Mouse (Mus musculus): ENCODE results near the gene Clstn1. TPM values are rescaled to one million over a fixed set of nuclear protein-coding genes. Genes with fewer than 3 reads are reported as not detected.
A peak's percentile ranks its signal among the peaks of the same experiment; 100 is the strongest.

Gene Clstn1
- polyA plus RNA-seq, 1 experiment from 2014 or later: 138 TPM

GRCm38 (mm10) chr4:149569781-149570497 lies 16.3 kb upstream of the Clstn1 start:
- peaks cover 20% of the 10 kb centered on the region for H3K4me1 ChIP-seq
- no peaks in the 10 kb centered on the region for H3K9me3 ChIP-seq
- no peaks in the 10 kb centered on the region; the same call in 1 of the 2 replicates for H3K27me3 ChIP-seq (replicated peaks)
- no peak overlapping the region for H3K4me2 ChIP-seq (replicated peaks)
- no peaks in the 10 kb centered on the region for H3K36me3 ChIP-seq
- H3K9ac ChIP-seq: no peak overlapping the region
- H3K4me3 ChIP-seq: no peak overlapping the region
- H3K27ac ChIP-seq: no peak overlapping the region
- 80% methylated on average over 6 of the region's 6 CpGs for WGBS
- no peak for ATAC-seq (ENCODE audit: low FRiP score, low read depth)

- Histone ChIP-seq H3K4me2 (replicated peaks) (no peak overlapping the region), H3K27me3 (replicated peaks) (no peaks in the 10 kb centered on the region; the same call in 1 of the 2 replicates), H3K9ac (no peak overlapping the region), H3K36me3 (no peaks in the 10 kb centered on the region), H3K27ac (no peak overlapping the region), H3K4me3 (no peak overlapping the region), H3K4me1 (peaks cover 15% of the 10 kb centered on the region), H3K9me3 (no peaks in the 10 kb centered on the region)
- ATAC-seq (ENCODE audit: low FRiP score, low read depth): no peak
- WGBS: 87% methylated on average over 4 of the region's 4 CpGs
These were observed 15.8 kb upstream of the Clstn1 start for GRCm38 (mm10) chr4:149570498-149570863.

- Histone ChIP-seq H3K27me3 (replicated peaks) (no peaks in the 10 kb centered on the region; the same call in 1 of the 2 replicates), H3K9me3 (no peaks in the 10 kb centered on the region), H3K9ac (no peak overlapping the region), H3K27ac (no peak overlapping the region), H3K4me3 (no peak overlapping the region), H3K36me3 (no peaks in the 10 kb centered on the region), H3K4me1 (peaks cover 11% of the 10 kb centered on the region), H3K4me2 (replicated peaks) (no peak overlapping the region)
- no peak for ATAC-seq (ENCODE audit: low FRiP score, low read depth)
- WGBS: 79% methylated on average over 5 of the region's 5 CpGs
These were observed 15.1 kb upstream of the Clstn1 start for GRCm38 (mm10) chr4:149571209-149571608.

GRCm38 (mm10) chr4:149571651-149572149 lies 14.6 kb upstream of the Clstn1 start:
- Histone ChIP-seq H3K27ac (no peak overlapping the region), H3K36me3 (no peaks in the 10 kb centered on the region), H3K4me1 (peaks cover 16% of the 10 kb centered on the region), H3K9me3 (no peaks in the 10 kb centered on the region), H3K9ac (no peak overlapping the region), H3K27me3 (replicated peaks) (no peaks in the 10 kb centered on the region; the same call in 1 of the 2 replicates), H3K4me2 (replicated peaks) (no peak overlapping the region), H3K4me3 (no peak overlapping the region)
- no peak for ATAC-seq (ENCODE audit: low FRiP score, low read depth)
- 69% methylated on average over 8 of the region's 8 CpGs for WGBS

- no peak overlapping the region for H3K4me3 ChIP-seq
- no peak overlapping the region for H3K27ac ChIP-seq
- no peaks in the 10 kb centered on the region for H3K36me3 ChIP-seq
- no peaks in the 10 kb centered on the region; the same call in 1 of the 2 replicates for H3K27me3 ChIP-seq (replicated peaks)
- no peaks in the 10 kb centered on the region for H3K9me3 ChIP-seq
- WGBS: 45% methylated on average over 5 of the region's 9 CpGs
- no peak overlapping the region for H3K4me2 ChIP-seq (replicated peaks)
- ATAC-seq (ENCODE audit: low FRiP score, low read depth): no peak
- no peak overlapping the region for H3K9ac ChIP-seq
- H3K4me1 ChIP-seq: peaks cover 21% of the 10 kb centered on the region
These were observed 13.8 kb upstream of the Clstn1 start for GRCm38 (mm10) chr4:149572446-149572845.

GRCm38 (mm10) chr4:149572851-149573250 lies 13.4 kb upstream of the Clstn1 start:
- Histone ChIP-seq H3K4me3 (no peak overlapping the region), H3K4me2 (replicated peaks) (no peak overlapping the region), H3K27me3 (replicated peaks) (no peaks in the 10 kb centered on the region; the same call in 1 of the 2 replicates), H3K4me1 (peaks cover 21% of the 10 kb centered on the region), H3K9ac (no peak overlapping the region), H3K27ac (no peak overlapping the region), H3K36me3 (no peaks in the 10 kb centered on the region), H3K9me3 (no peaks in the 10 kb centered on the region)
- no peak for ATAC-seq (ENCODE audit: low FRiP score, low read depth)
- 68% methylated on average over 8 of the region's 8 CpGs for WGBS

GRCm38 (mm10) chr4:149574391-149574821 lies 11.9 kb upstream of the Clstn1 start:
- Histone ChIP-seq H3K9me3 (no peaks in the 10 kb centered on the region), H3K9ac (no peak overlapping the region), H3K27me3 (replicated peaks) (no peaks in the 10 kb centered on the region; the same call in 1 of the 2 replicates), H3K4me3 (no peak overlapping the region), H3K4me2 (replicated peaks) (no peak overlapping the region), H3K4me1 (peaks cover 21% of the 10 kb centered on the region), H3K36me3 (no peaks in the 10 kb centered on the region), H3K27ac (no peak overlapping the region)
- no peak for ATAC-seq (ENCODE audit: low FRiP score, low read depth)
- 59% methylated on average over 14 of the region's 14 CpGs for WGBS

GRCm38 (mm10) chr4:149576061-149576460 lies 10.2 kb upstream of the Clstn1 start:
- H3K4me1 ChIP-seq: peaks cover 21% of the 10 kb centered on the region
- H3K9me3 ChIP-seq: no peaks in the 10 kb centered on the region
- no peak overlapping the region for H3K4me3 ChIP-seq
- WGBS: 67% methylated on average over 9 of the region's 9 CpGs
- no peak overlapping the region for H3K27ac ChIP-seq
- H3K9ac ChIP-seq: no peak overlapping the region
- H3K27me3 ChIP-seq (replicated peaks): no peaks in the 10 kb centered on the region; the same call in 1 of the 2 replicates
- no peak for ATAC-seq (ENCODE audit: low FRiP score, low read depth)
- H3K4me2 ChIP-seq (replicated peaks): no peak overlapping the region
- no peaks in the 10 kb centered on the region for H3K36me3 ChIP-seq

GRCm38 (mm10) chr4:149576993-149577548 lies 9.2 kb upstream of the Clstn1 start:
- no peak for ATAC-seq (ENCODE audit: low FRiP score, low read depth)

GRCm38 (mm10) chr4:149578085-149578681 lies 8.1 kb upstream of the Clstn1 start:
- Histone ChIP-seq H3K9me3 (no peaks in the 10 kb centered on the region), H3K36me3 (no peaks in the 10 kb centered on the region), H3K4me3 (no peak overlapping the region), H3K27me3 (replicated peaks) (0 out of 2 replicates have a peak, but pooled peaks cover 3% of the 10 kb centered on the region), H3K27ac (no peak overlapping the region), H3K4me1 (peaks cover 21% of the 10 kb centered on the region), H3K4me2 (replicated peaks) (no peak overlapping the region), H3K9ac (no peak overlapping the region)
- WGBS: 74% methylated on average over 13 of the region's 13 CpGs
- ATAC-seq (ENCODE audit: low FRiP score, low read depth): no peak

More at GRCm38 (mm10) chr4:149576993-149577548, 9.2 kb upstream of the Clstn1 start:
- Histone ChIP-seq H3K4me1 (peaks cover 21% of the 10 kb centered on the region), H3K9me3 (no peaks in the 10 kb centered on the region), H3K4me3 (no peak overlapping the region), H3K36me3 (no peaks in the 10 kb centered on the region), H3K27ac (peak overlapping the region; percentile 28), H3K4me2 (replicated peaks) (no peak overlapping the region), H3K27me3 (replicated peaks) (peaks cover 3% of the 10 kb centered on the region; the same call in 1 of the 2 replicates), H3K9ac (peak overlapping the region; percentile 9; the same call in 1 of the 2 replicates)
- whole genome bisulfite sequencing: 10% methylated on average over 4 of the region's 4 CpGs

GRCm38 (mm10) chr4:149578831-149579230 lies 7.4 kb upstream of the Clstn1 start:
- Histone ChIP-seq H3K4me2 (replicated peaks) (no peak overlapping the region), H3K4me3 (no peak overlapping the region), H3K4me1 (peaks cover 21% of the 10 kb centered on the region), H3K27me3 (replicated peaks) (0 out of 2 replicates have a peak, but pooled peaks cover 3% of the 10 kb centered on the region), H3K27ac (no peak overlapping the region), H3K9ac (no peak overlapping the region), H3K9me3 (no peaks in the 10 kb centered on the region), H3K36me3 (no peaks in the 10 kb centered on the region)
- WGBS: 49% methylated on average over 7 of the region's 7 CpGs
- ATAC-seq (ENCODE audit: low FRiP score, low read depth): no peak

GRCm38 (mm10) chr4:149585236-149585635 lies 1.0 kb upstream of the Clstn1 start:
- no peak for ATAC-seq (ENCODE audit: low FRiP score, low read depth)
- Histone ChIP-seq H3K27ac (no peak overlapping the region), H3K27me3 (replicated peaks) (peaks cover 3% of the 10 kb centered on the region; the same call in 1 of the 2 replicates), H3K4me3 (no peak overlapping the region), H3K36me3 (no peaks in the 10 kb centered on the region), H3K4me2 (replicated peaks) (peak overlapping the region; percentile 96), H3K9me3 (no peaks in the 10 kb centered on the region), H3K4me1 (peaks cover 15% of the 10 kb centered on the region; the same call in 1 of the 2 replicates), H3K9ac (no peak overlapping the region)
- WGBS: 78% methylated on average over 8 of the region's 8 CpGs

Data from neural tube, embryonic 12.5 days (tissue).